Mouse (Mus musculus): Measurements from ENCODE around the gene Gm5426. TPM values are rescaled to one million over a fixed set of nuclear protein-coding genes. Genes with fewer than 3 reads are reported as not detected.
A peak's percentile ranks its signal among the peaks of the same experiment; 100 is the strongest.

Gene Gm5426
- polyA plus RNA-seq, 1 experiment: not detected

DNA sequence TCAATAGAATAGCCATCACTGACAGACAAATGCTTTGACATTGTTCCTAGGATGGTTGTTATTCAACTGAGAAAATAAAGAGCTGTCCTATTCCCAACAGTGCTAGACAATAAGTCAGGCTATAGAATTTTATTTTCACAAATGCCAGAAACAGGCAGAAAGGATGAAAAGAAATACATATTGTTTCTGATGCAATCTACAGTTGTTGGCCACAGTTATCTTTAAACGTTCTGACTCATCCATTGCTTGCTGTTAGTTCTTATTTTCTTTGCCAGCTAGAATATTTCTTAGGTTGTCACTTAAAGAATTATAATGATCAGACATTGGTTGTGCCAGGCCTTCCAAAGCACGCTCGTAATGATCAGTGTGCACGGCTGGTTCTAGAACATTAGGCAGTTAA lies 35.4 kb upstream of the Gm5426 start:
- H3K27me3 ChIP-seq (ENCODE audit: control insufficient read depth, insufficient read depth, low read length, poor library complexity, severe bottlenecking): no peaks in the 10 kb centered on the region
- H3K9me3 ChIP-seq (replicated peaks; ENCODE audit: control insufficient read depth, insufficient read depth, low read length, poor library complexity, severe bottlenecking): no peaks in the 10 kb centered on the region
- no peaks in the 10 kb centered on the region for H3K36me3 ChIP-seq (ENCODE audit: control insufficient read depth, insufficient read depth, low read length, poor library complexity, severe bottlenecking)
- no peak overlapping the region for H3K27ac ChIP-seq (ENCODE audit: insufficient read depth, low read length)
- H3K4me1 ChIP-seq (ENCODE audit: control insufficient read depth, insufficient read depth, low read length): peaks cover 1% of the 10 kb centered on the region
- no peak overlapping the region for H3K4me3 ChIP-seq (ENCODE audit: low read depth, low read length)
- no peak overlapping the region for H3K9ac ChIP-seq (ENCODE audit: low read depth, poor library complexity, severe bottlenecking)
- TF ChIP-seq POLR2A (IDR thresholded peaks at IDR 0.05; ENCODE audit: insufficient read depth, low read length) (no peak), EP300 (IDR thresholded peaks at IDR 0.05; ENCODE audit: insufficient read depth, low read depth, low read length) (no peak), CTCF (IDR thresholded peaks at IDR 0.05; ENCODE audit: low read depth, low read length) (no peak)

DNA sequence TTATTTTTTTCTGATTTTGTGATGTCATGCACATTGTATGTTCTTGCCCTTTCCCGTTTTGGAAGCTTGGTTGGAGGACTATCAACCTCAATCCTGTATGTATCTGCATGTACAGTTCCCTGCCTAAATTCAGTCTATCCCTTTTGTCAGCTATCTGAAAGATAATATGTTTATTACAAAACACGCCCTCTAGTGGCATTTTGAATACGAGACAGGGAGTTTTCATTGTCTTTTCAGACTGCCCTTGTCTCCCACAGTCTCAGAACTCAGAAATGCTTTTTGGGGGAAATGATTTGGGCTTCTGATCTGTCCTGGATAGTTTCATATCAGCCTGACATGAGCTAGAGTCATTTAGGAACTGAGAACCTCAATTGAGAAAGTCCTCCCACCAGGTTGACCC lies 32.2 kb upstream of the Gm5426 start:
- Histone ChIP-seq H3K4me3 (ENCODE audit: low read depth, low read length) (no peak overlapping the region), H3K9ac (ENCODE audit: low read depth, poor library complexity, severe bottlenecking) (no peak overlapping the region), H3K27ac (ENCODE audit: insufficient read depth, low read length) (no peak overlapping the region), H3K36me3 (ENCODE audit: control insufficient read depth, insufficient read depth, low read length, poor library complexity, severe bottlenecking) (no peaks in the 10 kb centered on the region), H3K9me3 (replicated peaks; ENCODE audit: control insufficient read depth, insufficient read depth, low read length, poor library complexity, severe bottlenecking) (no peaks in the 10 kb centered on the region), H3K27me3 (ENCODE audit: control insufficient read depth, insufficient read depth, low read length, poor library complexity, severe bottlenecking) (no peaks in the 10 kb centered on the region), H3K4me1 (ENCODE audit: control insufficient read depth, insufficient read depth, low read length) (no peaks in the 10 kb centered on the region)
- TF ChIP-seq POLR2A (IDR thresholded peaks at IDR 0.05; ENCODE audit: insufficient read depth, low read length) (no peak), CTCF (IDR thresholded peaks at IDR 0.05; ENCODE audit: low read depth, low read length) (no peak), EP300 (IDR thresholded peaks at IDR 0.05; ENCODE audit: insufficient read depth, low read depth, low read length) (no peak)

DNA sequence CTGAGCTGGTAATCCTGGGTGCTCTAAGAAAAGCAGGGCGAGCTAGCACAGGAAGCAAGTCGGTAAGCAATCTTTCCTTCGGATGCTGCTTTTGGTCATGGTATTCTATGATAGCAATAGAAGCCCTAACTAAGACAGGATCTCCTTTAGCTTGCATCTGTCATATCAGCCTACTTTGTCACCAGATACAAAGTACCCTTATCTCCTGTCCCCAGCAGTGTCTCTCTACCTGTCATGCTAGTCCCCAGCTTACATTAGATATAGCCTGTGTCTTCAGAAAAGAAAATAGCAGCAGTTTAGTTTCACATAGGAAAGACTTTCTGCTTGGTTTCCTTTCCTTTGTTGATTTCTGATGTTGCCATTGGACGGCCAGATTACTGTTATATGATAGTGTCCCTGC lies 31.8 kb upstream of the Gm5426 start:
- no peak for TF ChIP-seq CTCF (IDR thresholded peaks at IDR 0.05; ENCODE audit: low read depth, low read length)
- no peak for TF ChIP-seq POLR2A (IDR thresholded peaks at IDR 0.05; ENCODE audit: insufficient read depth, low read length)
- no peak for TF ChIP-seq EP300 (IDR thresholded peaks at IDR 0.05; ENCODE audit: insufficient read depth, low read depth, low read length)
- Histone ChIP-seq H3K36me3 (ENCODE audit: control insufficient read depth, insufficient read depth, low read length, poor library complexity, severe bottlenecking) (no peaks in the 10 kb centered on the region), H3K27me3 (ENCODE audit: control insufficient read depth, insufficient read depth, low read length, poor library complexity, severe bottlenecking) (no peaks in the 10 kb centered on the region), H3K4me1 (ENCODE audit: control insufficient read depth, insufficient read depth, low read length) (no peaks in the 10 kb centered on the region), H3K9me3 (replicated peaks; ENCODE audit: control insufficient read depth, insufficient read depth, low read length, poor library complexity, severe bottlenecking) (no peaks in the 10 kb centered on the region), H3K4me3 (ENCODE audit: low read depth, low read length) (no peak overlapping the region), H3K27ac (ENCODE audit: insufficient read depth, low read length) (no peak overlapping the region), H3K9ac (ENCODE audit: low read depth, poor library complexity, severe bottlenecking) (no peak overlapping the region)

GRCm38 (mm10) chr10:96105124-96105523 lies 31.3 kb upstream of the Gm5426 start:
- H3K9me3 ChIP-seq (replicated peaks; ENCODE audit: control insufficient read depth, insufficient read depth, low read length, poor library complexity, severe bottlenecking): no peaks in the 10 kb centered on the region
- no peaks in the 10 kb centered on the region for H3K36me3 ChIP-seq (ENCODE audit: control insufficient read depth, insufficient read depth, low read length, poor library complexity, severe bottlenecking)
- TF ChIP-seq EP300 (IDR thresholded peaks at IDR 0.05; ENCODE audit: insufficient read depth, low read depth, low read length): no peak
- no peak for TF ChIP-seq POLR2A (IDR thresholded peaks at IDR 0.05; ENCODE audit: insufficient read depth, low read length)
- peak; percentile 73 for TF ChIP-seq CTCF (IDR thresholded peaks at IDR 0.05; ENCODE audit: low read depth, low read length)
- no peaks in the 10 kb centered on the region for H3K4me1 ChIP-seq (ENCODE audit: control insufficient read depth, insufficient read depth, low read length)
- no peak overlapping the region for H3K4me3 ChIP-seq (ENCODE audit: low read depth, low read length)
- H3K27me3 ChIP-seq (ENCODE audit: control insufficient read depth, insufficient read depth, low read length, poor library complexity, severe bottlenecking): no peaks in the 10 kb centered on the region
- H3K27ac ChIP-seq (ENCODE audit: insufficient read depth, low read length): no peak overlapping the region
- H3K9ac ChIP-seq (ENCODE audit: low read depth, poor library complexity, severe bottlenecking): no peak overlapping the region

GRCm38 (mm10) chr10:96106972-96107720 lies 29.3 kb upstream of the Gm5426 start:
- H3K9me3 ChIP-seq (replicated peaks; ENCODE audit: control insufficient read depth, insufficient read depth, low read length, poor library complexity, severe bottlenecking): no peaks in the 10 kb centered on the region

DNA sequence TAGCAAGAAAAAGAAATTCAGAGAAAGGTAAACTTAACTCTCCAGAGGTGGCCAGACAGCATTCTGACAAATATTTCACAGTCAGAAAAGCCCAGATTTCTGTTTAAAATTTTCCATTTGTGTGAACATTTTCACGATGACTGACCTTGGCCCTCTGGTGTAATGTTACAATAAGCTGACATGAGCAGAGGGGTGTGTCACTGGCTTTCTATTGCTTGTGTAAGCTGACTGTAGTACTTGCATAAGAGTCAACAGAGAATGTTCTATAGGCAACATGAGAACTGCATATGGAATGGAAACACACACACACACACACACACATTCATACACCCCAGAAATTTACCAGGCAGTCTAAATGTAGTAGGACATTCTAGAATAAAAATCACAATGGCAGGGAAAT lies 28.6 kb upstream of the Gm5426 start:
- Histone ChIP-seq H3K27me3 (ENCODE audit: control insufficient read depth, insufficient read depth, low read length, poor library complexity, severe bottlenecking) (no peaks in the 10 kb centered on the region), H3K36me3 (ENCODE audit: control insufficient read depth, insufficient read depth, low read length, poor library complexity, severe bottlenecking) (no peaks in the 10 kb centered on the region), H3K27ac (ENCODE audit: insufficient read depth, low read length) (no peak overlapping the region), H3K9me3 (replicated peaks; ENCODE audit: control insufficient read depth, insufficient read depth, low read length, poor library complexity, severe bottlenecking) (no peaks in the 10 kb centered on the region), H3K4me1 (ENCODE audit: control insufficient read depth, insufficient read depth, low read length) (no peaks in the 10 kb centered on the region), H3K4me3 (ENCODE audit: low read depth, low read length) (no peak overlapping the region), H3K9ac (ENCODE audit: low read depth, poor library complexity, severe bottlenecking) (no peak overlapping the region)
- TF ChIP-seq CTCF (IDR thresholded peaks at IDR 0.05; ENCODE audit: low read depth, low read length) (no peak), EP300 (IDR thresholded peaks at IDR 0.05; ENCODE audit: insufficient read depth, low read depth, low read length) (no peak), POLR2A (IDR thresholded peaks at IDR 0.05; ENCODE audit: insufficient read depth, low read length) (no peak)

More at GRCm38 (mm10) chr10:96106972-96107720, 29.3 kb upstream of the Gm5426 start:
- Histone ChIP-seq H3K9ac (ENCODE audit: low read depth, poor library complexity, severe bottlenecking) (no peak overlapping the region), H3K4me3 (ENCODE audit: low read depth, low read length) (no peak overlapping the region), H3K4me1 (ENCODE audit: control insufficient read depth, insufficient read depth, low read length) (no peaks in the 10 kb centered on the region), H3K36me3 (ENCODE audit: control insufficient read depth, insufficient read depth, low read length, poor library complexity, severe bottlenecking) (no peaks in the 10 kb centered on the region), H3K27ac (ENCODE audit: insufficient read depth, low read length) (peak overlapping the region; percentile 49; the same call in 1 of the 2 replicates), H3K27me3 (ENCODE audit: control insufficient read depth, insufficient read depth, low read length, poor library complexity, severe bottlenecking) (no peaks in the 10 kb centered on the region)
- no peak for TF ChIP-seq CTCF (IDR thresholded peaks at IDR 0.05; ENCODE audit: low read depth, low read length)
- no peak for TF ChIP-seq POLR2A (IDR thresholded peaks at IDR 0.05; ENCODE audit: insufficient read depth, low read length)
- TF ChIP-seq EP300 (IDR thresholded peaks at IDR 0.05; ENCODE audit: insufficient read depth, low read depth, low read length): no peak
